Comparison of ENCODE assay signal across 19 mouse cellular contexts in the genomic region with DNA sequence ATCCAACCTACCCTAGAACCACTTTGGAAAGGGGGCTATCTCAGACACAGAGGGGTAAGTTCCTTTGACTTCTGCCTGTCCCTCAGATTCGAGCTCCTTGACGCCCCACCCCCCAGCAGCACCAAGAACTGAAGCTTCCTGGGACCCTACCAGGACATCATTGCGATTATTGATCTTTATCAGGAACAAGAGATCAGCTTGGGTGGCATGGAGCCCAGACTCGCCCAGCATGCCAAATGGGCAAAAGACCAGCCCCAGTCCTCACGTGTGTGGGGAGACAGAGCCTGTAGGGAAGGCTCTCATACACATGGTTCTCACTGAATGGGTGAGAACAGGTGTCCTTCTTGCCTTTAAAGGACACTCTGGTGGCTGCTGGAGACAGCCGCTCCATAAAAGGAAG. TPM values are rescaled to one million over a fixed set of nuclear protein-coding genes. Genes with fewer than 3 reads are reported as not detected.
DNase-seq lines count a peak whose midpoint lies in the region; ATAC-seq lines count a peak whose summit lies in the region.
"Had no signal": no experiment of that assay in that cellular context is flagged by ENCODE, and none has a peak within 500 bp of the region (broad histone marks: within the 10 kb centered on the region; RNA-seq: fewer than 3 reads in every experiment).

No protein-coding gene starts in this region.

- peaks cover 24% of the 10 kb centered on the region for H3K4me1 ChIP-seq in forebrain, embryonic 10.5 days
- peaks cover 19% of the 10 kb centered on the region for H3K4me1 ChIP-seq in forebrain, embryonic 16.5 days (replicated peaks; ENCODE audit: control insufficient read depth, insufficient read depth, low read length)
- H3K4me1 ChIP-seq in midbrain, embryonic 10.5 days: peaks cover 22% of the 10 kb centered on the region
- H3K4me1 ChIP-seq in midbrain, embryonic 16.5 days (ENCODE audit: control insufficient read depth, insufficient read depth, low read length): peaks cover 15% of the 10 kb centered on the region
- peaks cover 27% of the 10 kb centered on the region for H3K4me1 ChIP-seq in embryonic facial prominence, embryonic 10.5 days

- H3K4me3 ChIP-seq in forebrain, embryonic 10.5 days: no peak overlapping the region
- no peak overlapping the region for H3K4me3 ChIP-seq in forebrain, embryonic 16.5 days (replicated peaks; ENCODE audit: low read length)
- H3K4me3 ChIP-seq in midbrain, embryonic 10.5 days: no peak overlapping the region
- H3K4me3 ChIP-seq in midbrain, embryonic 16.5 days (ENCODE audit: low read depth, low read length): no peak overlapping the region
- H3K4me3 ChIP-seq in embryonic facial prominence, embryonic 10.5 days: no peak overlapping the region
- H3K4me3 ChIP-seq: erythroblast, embryonic 14.5 days; gastrocnemius, adult 2 months; heart, adult 2 months; neural tube, embryonic 12.5 days had no signal

- no peak overlapping the region for H3K9ac ChIP-seq in forebrain, embryonic 16.5 days (replicated peaks; ENCODE audit: low read depth, low read length)
- no peak overlapping the region for H3K9ac ChIP-seq in midbrain, embryonic 16.5 days (ENCODE audit: low read depth, low read length)
- H3K9ac ChIP-seq: forebrain, postnatal 0 days; neural tube, embryonic 12.5 days had no signal

- WGBS in forebrain, embryonic 10.5 days: 91% methylated on average over 6 of the region's 6 CpGs
- 81% methylated on average over 6 of the region's 6 CpGs for WGBS in forebrain, embryonic 16.5 days
- 90% methylated on average over 6 of the region's 6 CpGs for WGBS in midbrain, embryonic 10.5 days
- 85% methylated on average over 6 of the region's 6 CpGs for WGBS in midbrain, embryonic 16.5 days
- WGBS in embryonic facial prominence, embryonic 10.5 days: 83% methylated on average over 6 of the region's 6 CpGs

- peak overlapping the region; percentile 99; the same call in 1 of the 2 replicates for H3K27ac ChIP-seq in forebrain, embryonic 10.5 days
- no peak overlapping the region for H3K27ac ChIP-seq in forebrain, embryonic 16.5 days (ENCODE audit: low read length)
- peak overlapping the region; percentile 52; the same call in 1 of the 2 replicates for H3K27ac ChIP-seq in midbrain, embryonic 10.5 days (replicated peaks)
- no peak overlapping the region for H3K27ac ChIP-seq in midbrain, embryonic 16.5 days (ENCODE audit: low read length)
- H3K27ac ChIP-seq in embryonic facial prominence, embryonic 10.5 days (replicated peaks): peak overlapping the region; percentile 61
- H3K27ac ChIP-seq: gastrocnemius, adult 2 months; heart, adult 2 months; macrophage; neural tube, embryonic 12.5 days had no signal

- H3K4me2 ChIP-seq in forebrain, embryonic 16.5 days (ENCODE audit: low read length): no peak overlapping the region
- no peak overlapping the region for H3K4me2 ChIP-seq in midbrain, embryonic 16.5 days (ENCODE audit: low read length)
- H3K4me2 ChIP-seq: neural tube, embryonic 12.5 days had no signal

- ATAC-seq in forebrain, embryonic 16.5 days: no peak
- no peak for ATAC-seq in midbrain, embryonic 16.5 days
- ATAC-seq in megakaryocyte-erythroid progenitor cell, adult 5-6 weeks (replicated peaks; ENCODE audit: low FRiP score, low TSS enrichment, poor library complexity, severe bottlenecking): 0 out of 2 replicates have a peak, but pooled peaks have one; percentile 6
- ATAC-seq: forebrain, postnatal 0 days; inflammation-experienced regulatory T-cells, adult 6 months had no signal

- H3K9me3 ChIP-seq in forebrain, embryonic 10.5 days: no peaks in the 10 kb centered on the region
- no peaks in the 10 kb centered on the region for H3K9me3 ChIP-seq in forebrain, embryonic 16.5 days (ENCODE audit: control insufficient read depth, low read length)
- H3K9me3 ChIP-seq in midbrain, embryonic 10.5 days (replicated peaks): no peaks in the 10 kb centered on the region
- H3K9me3 ChIP-seq in midbrain, embryonic 16.5 days (replicated peaks; ENCODE audit: control insufficient read depth, low read length, poor library complexity, severe bottlenecking): no peaks in the 10 kb centered on the region
- H3K9me3 ChIP-seq in embryonic facial prominence, embryonic 10.5 days: no peaks in the 10 kb centered on the region
- H3K9me3 ChIP-seq: neural tube, embryonic 12.5 days had no signal

- no peak for DNase-seq in forebrain, embryonic 10.5 days (ENCODE audit: extremely low spot score, low spot score)
- no peak for DNase-seq in midbrain, embryonic 10.5 days (ENCODE audit: low spot score)
- no peak for DNase-seq in embryonic facial prominence, embryonic 10.5 days (ENCODE audit: low spot score)
- DNase-seq in lung, postnatal 4 days: no peak
- DNase-seq: adrenal gland, adult 2 months; B cell, adult 2 months; cerebellum, adult 9-11 months; forebrain, postnatal 0 days; gastrocnemius, adult 2 months; heart, adult 2 months; spleen, adult 18-20 months; thymus, postnatal 25 days had no signal

- H3K36me3 ChIP-seq in forebrain, embryonic 10.5 days (replicated peaks): peaks cover 5% of the 10 kb centered on the region
- H3K36me3 ChIP-seq in forebrain, embryonic 16.5 days (ENCODE audit: control insufficient read depth, insufficient read depth): no peaks in the 10 kb centered on the region
- peaks cover 6% of the 10 kb centered on the region for H3K36me3 ChIP-seq in midbrain, embryonic 10.5 days
- H3K36me3 ChIP-seq in midbrain, embryonic 16.5 days (ENCODE audit: control insufficient read depth, insufficient read depth, low read length): no peaks in the 10 kb centered on the region
- H3K36me3 ChIP-seq in embryonic facial prominence, embryonic 10.5 days (replicated peaks): peaks cover 5% of the 10 kb centered on the region; the same call in 1 of the 2 replicates
- H3K36me3 ChIP-seq: neural tube, embryonic 12.5 days had no signal

- H3K27me3 ChIP-seq in forebrain, embryonic 10.5 days (ENCODE audit: poor library complexity, severe bottlenecking): no peaks in the 10 kb centered on the region
- no peaks in the 10 kb centered on the region for H3K27me3 ChIP-seq in forebrain, embryonic 16.5 days (replicated peaks; ENCODE audit: control insufficient read depth, insufficient read depth, low read length)
- H3K27me3 ChIP-seq in midbrain, embryonic 10.5 days (ENCODE audit: low read depth, poor library complexity, severe bottlenecking): no peaks in the 10 kb centered on the region
- H3K27me3 ChIP-seq in midbrain, embryonic 16.5 days (ENCODE audit: control insufficient read depth, insufficient read depth, low read depth, low read length): no peaks in the 10 kb centered on the region
- no peaks in the 10 kb centered on the region for H3K27me3 ChIP-seq in embryonic facial prominence, embryonic 10.5 days (replicated peaks; ENCODE audit: low read depth, poor library complexity, severe bottlenecking)
- H3K27me3 ChIP-seq: neural tube, embryonic 12.5 days had no signal

RNA-seq across cellular contexts. Expression of gene Fads2, which starts 2.7 kb away (rescaled TPM):
- 188 and 201 TPM in 2 replicates for polyA plus RNA-seq in forebrain, embryonic 10.5 days (2016; fragmentation: Nextera tagmentation; extraction: Ambion mirVana)
- polyA plus RNA-seq in forebrain, embryonic 16.5 days (2015; fragmentation: Nextera tagmentation; extraction: Ambion mirVana): 171 and 173 TPM in 2 replicates
- polyA plus RNA-seq in midbrain, embryonic 10.5 days (2016; fragmentation: Nextera tagmentation; extraction: Ambion mirVana): 207 and 236 TPM in 2 replicates
- polyA plus RNA-seq in midbrain, embryonic 16.5 days (2015; fragmentation: Nextera tagmentation; extraction: Ambion mirVana): 215 and 256 TPM in 2 replicates
- polyA plus RNA-seq in embryonic facial prominence, embryonic 10.5 days (2016; fragmentation: Nextera tagmentation; extraction: Ambion mirVana): 160 and 165 TPM in 2 replicates
- total RNA-seq in megakaryocyte-erythroid progenitor cell, adult 5-6 weeks (2014; fragmentation: Nextera tagmentation): 67.8 and 78.3 TPM in 2 replicates
- total RNA-seq in megakaryocyte-erythroid progenitor cell, adult 5-6 weeks (2017): 47.2 and 69.6 TPM in 2 replicates

Comparison
In these comparisons a context has a peak if more than half of its experiments do, and no peak if none do; other contexts are left out.
1. H3K27ac ChIP-seq: peak in forebrain, embryonic 10.5 days (single experiment), midbrain, embryonic 10.5 days (single experiment) and embryonic facial prominence, embryonic 10.5 days (single experiment); none in forebrain, embryonic 16.5 days (single experiment) and midbrain, embryonic 16.5 days (single experiment).